Mouse (Mus musculus): ENCODE data around the gene Gm7075. TPM values are rescaled to one million over a fixed set of nuclear protein-coding genes. Genes with fewer than 3 reads are reported as not detected.
"Not testable (repeated sequence)": the region's sequence is repeated elsewhere in the genome, so short reads cannot be mapped to it uniquely, and the experiment has no call there.

Gene Gm7075
- not detected for total RNA-seq (2021)

DNA sequence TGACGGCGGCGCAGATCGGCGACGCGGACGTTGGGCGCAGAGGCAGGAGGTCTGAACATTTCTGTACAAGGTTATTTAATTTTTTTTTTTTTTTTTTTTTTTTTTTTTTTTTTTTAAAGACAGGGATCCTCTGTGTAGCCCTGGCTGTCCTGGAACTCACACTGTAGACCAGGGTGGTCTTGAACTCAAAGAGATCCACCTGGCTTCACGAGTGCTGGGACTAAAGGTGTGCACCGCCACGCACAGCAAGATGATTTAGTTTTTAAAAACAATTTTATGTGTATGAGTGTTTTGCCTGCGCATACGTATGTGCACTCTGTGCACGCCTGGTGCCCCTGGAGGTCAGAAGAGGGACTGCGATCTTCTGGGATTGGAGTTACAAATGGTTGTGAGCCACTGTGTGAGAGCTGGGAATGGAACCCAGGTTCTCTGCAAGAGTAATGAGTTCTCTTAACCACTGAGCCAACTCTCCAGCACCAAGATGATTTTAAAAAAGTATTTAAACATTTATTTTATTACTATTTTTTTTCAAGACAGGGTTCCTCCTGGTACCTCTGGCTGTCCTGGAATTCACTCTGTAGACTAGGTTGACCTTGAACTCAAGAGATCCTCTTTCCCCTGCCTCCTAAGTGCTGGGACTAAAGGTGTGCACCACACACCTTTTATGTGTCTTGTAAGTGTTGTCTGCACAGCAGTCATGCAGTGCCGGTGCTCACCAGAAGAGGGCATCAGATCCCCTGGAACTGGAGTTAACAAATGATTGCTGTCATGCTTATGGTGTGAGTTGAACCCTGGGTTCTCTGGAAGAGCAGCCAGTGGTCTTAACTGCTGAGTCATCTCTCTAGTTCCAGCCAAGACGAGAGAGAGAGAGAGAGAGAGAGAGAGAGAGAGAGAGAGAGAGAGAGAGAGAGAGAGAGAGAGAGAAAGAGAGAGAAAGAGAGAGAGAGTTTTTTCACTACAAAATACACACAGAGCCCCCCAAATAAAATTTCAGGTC, at the start of gene Gm7075:
Gene Gm7075 (minus strand): TSS at position 51 of the 997 bp plus-strand sequence.
- peak in 1 of 2 experiments; percentile 17 for DNase-seq (ENCODE audit: low spot score in 2 of 2)

GRCm38 (mm10) chr10:63460935-63461334, 39.3 kb upstream of the Gm7075 start:
- DNase-seq (ENCODE audit: low spot score in 2 of 2): no peak
- intact Hi-C loops (cut with DNase I): no loop called here

More for the DNA sequence above, at the start of gene Gm7075:
- intact Hi-C loops (cut with DNase I): loop anchor here (10.0 kb wide), 1 partner anchor 663 kb away; no protein-coding TSS in a partner anchor

- intact Hi-C loops (cut with DNase I): no loop called here
- no peak for DNase-seq (ENCODE audit: low spot score in 2 of 2)
Measured at GRCm38 (mm10) chr10:63457292-63458128, 35.9 kb upstream of the Gm7075 start.

DNA sequence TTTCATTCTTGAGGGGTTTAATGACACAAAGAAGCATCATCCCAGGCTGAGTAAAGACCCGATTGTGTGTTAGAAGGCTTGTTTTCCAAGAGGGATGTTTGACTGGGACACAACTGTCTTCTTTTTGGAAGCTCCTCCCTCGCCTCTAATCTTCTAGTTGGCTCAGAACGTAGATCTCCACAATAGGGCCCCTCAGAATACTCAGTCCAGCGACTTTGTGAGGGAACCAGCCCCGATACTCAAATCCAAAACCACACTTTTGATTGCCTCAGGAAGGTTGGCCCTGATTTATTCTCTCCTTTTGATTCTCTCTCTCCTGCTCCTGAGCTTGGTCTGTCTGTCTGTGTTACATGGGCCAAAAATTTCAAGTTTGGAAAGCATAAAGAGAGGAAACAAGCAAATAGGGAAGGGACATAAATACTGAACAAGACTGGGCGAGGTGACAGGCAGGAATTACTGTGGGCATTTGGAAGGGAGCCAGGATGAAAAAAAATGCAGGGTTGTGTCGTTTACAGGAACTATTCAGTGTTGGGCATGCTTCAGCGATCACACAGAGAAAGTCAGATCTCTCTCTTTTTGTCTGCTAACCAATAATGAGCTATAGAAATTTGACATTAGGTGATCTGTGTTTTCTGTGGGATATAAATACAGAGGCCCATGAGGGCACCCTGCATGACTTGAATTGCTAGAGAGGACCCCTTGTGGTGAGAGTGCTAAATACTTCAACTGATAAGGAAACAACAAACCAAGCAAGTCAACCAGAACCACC, 33.7 kb upstream of the Gm7075 start:
- DNase-seq (ENCODE audit: low spot score in 2 of 2): no peak
- intact Hi-C loops (cut with DNase I): no loop called here

- no peak for DNase-seq (ENCODE audit: low spot score in 2 of 2)
- intact Hi-C loops (cut with DNase I): no loop called here
Measured at GRCm38 (mm10) chr10:63453926-63454325, 32.3 kb upstream of the Gm7075 start.

DNA sequence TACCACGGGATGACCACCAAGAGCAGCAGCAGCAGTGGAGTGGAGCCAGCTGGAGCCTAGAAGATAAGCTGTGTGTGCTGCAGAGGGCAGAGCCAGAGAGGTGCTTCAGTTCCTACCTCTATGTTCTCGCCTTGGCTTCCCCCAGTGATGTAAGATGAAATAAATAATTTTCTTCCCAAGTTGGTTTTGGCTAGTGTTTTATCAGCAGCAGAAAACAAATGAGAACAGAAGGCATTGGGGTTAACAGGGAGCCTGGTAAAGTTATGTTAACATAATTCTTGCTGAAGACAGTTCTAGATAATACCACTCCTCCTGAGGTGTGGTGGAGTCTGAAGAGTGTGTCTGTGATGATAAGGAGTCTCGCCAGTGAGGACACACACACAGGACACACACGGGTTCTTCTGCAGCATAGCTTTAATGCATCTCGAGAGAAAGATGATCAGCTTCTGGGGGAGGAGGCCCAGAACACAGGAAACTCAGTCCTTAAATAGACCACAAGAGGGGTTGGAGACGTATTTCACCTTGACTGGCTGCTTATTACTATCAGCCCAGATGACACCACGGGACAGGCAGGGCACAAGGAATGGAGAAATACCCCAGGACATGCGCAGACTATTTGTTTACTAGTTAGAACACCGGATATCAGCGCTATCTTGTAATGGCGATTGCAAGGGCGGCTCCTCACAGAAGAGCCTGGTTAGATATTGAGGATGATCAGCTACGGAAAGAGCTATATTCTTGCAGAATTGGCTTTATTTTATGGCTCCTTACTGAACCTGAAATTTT, 23.2 kb upstream of the Gm7075 start:
- intact Hi-C loops (cut with DNase I); DNase-seq (ENCODE audit: low spot score in 2 of 2): not testable (repeated sequence)

GRCm38 (mm10) chr10:63439694-63440228, 18.2 kb upstream of the Gm7075 start:
- no peak for DNase-seq (ENCODE audit: low spot score in 2 of 2)

DNA sequence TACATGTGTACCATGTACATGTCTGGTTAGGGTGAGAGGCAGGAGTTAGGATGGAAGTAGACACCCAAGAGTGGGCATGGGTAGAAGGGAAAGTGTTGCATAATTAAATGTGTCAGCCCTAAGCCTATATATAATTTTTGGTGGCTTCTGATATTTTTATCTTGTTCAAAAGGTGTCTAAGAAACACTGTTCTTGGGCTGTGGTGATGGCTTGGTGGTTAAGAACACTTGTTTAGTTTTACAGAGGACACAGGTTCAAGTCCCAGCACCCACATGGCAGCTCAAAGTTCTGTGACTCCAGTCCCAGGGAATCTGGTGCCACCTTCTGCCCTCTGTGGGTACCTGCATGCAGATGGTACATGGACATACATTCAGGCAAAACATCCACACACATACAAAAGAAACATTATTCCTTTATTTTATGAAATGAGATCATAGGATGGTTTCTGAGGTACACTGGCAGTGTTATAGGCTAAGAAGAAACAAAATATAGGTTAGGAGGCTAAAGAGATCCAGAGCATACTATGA, 17.2 kb upstream of the Gm7075 start:
- intact Hi-C loops (cut with DNase I): no loop called here
- DNase-seq (ENCODE audit: low spot score in 2 of 2): no peak

More at GRCm38 (mm10) chr10:63439694-63440228, 18.2 kb upstream of the Gm7075 start:
- intact Hi-C loops (cut with DNase I): no loop called here

GRCm38 (mm10) chr10:63432887-63433286, 11.3 kb upstream of the Gm7075 start:
- intact Hi-C loops (cut with DNase I): no loop called here
- DNase-seq (ENCODE audit: low spot score in 2 of 2): no peak

- intact Hi-C loops (cut with DNase I): no loop called here
Measured at GRCm38 (mm10) chr10:63432099-63432498, 10.5 kb upstream of the Gm7075 start.

DNA sequence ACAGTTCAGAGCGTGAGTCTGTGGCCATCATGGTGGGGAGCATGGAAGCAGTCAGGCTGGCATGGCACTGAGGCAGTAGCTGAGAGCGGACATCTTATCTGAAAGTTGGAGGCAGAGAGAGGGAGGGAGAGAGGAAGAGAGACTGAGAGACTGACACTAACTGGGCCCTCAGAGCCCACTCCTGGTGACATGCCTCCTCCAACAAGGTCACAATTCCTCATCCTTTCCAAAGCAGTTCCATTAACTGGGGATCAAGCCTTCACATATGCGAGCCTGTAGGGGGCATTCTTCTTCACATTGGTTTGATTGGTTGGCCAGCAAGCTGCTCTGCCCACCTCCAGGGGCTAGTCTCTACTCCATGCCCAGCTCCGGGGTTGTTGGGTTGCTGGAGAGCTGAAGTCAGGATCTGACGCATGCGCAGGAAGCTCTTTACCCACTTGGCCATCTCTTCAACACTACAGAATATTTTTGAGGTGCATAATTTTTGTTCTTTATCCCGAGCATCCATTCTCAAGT, 9.7 kb upstream of the Gm7075 start:
- intact Hi-C loops (cut with DNase I): no loop called here
- no peak for DNase-seq (ENCODE audit: low spot score in 2 of 2)

More at GRCm38 (mm10) chr10:63432099-63432498, 10.5 kb upstream of the Gm7075 start:
- DNase-seq (ENCODE audit: low spot score in 2 of 2): no peak

GRCm38 (mm10) chr10:63429785-63430305, 8.3 kb upstream of the Gm7075 start, which contains the start of gene Ctnna3:
Ctnna3 (plus strand) TSS chr10:63430098.
- intact Hi-C loops (cut with DNase I): loop anchor here (5.0 to 10.0 kb wide), 3 partner anchors 47 to 655 kb away; no protein-coding TSS in a partner anchor
- peak; percentile 86 to 95 for DNase-seq (ENCODE audit: low spot score in 2 of 2)

DNA sequence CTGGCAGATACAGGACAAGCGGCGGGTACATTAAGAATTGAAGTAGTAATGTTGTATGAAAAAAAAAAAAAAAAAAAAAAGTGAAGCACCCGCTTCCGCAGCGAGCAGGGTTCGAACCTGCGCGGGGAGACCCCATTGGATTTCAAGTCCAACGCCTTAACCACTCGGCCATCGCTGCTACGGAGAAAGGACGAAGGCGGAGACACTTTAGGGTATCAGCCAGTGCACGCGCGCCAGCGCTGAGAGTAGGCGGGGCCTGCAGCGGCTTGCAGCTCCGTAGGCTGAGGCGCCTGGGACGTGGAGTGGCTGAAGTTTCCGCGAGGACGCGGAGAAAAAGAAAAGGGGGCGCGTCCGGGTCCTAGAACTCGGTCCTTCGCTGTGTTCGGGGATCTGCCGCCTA, 7.8 kb upstream of the Gm7075 start:
- DNase-seq (ENCODE audit: low spot score in 2 of 2): peak; percentile 99
- intact Hi-C loops (cut with DNase I): loop anchor here (5.0 to 10.0 kb wide), 3 partner anchors 48 to 655 kb away; no protein-coding TSS in a partner anchor

GRCm38 (mm10) chr10:63429023-63429340, 7.4 kb upstream of the Gm7075 start:
- peak in 1 of 2 experiments; percentile 27 for DNase-seq (ENCODE audit: low spot score in 2 of 2)
- intact Hi-C loops (cut with DNase I): loop anchor here (5.0 to 10.0 kb wide), 3 partner anchors 48 to 656 kb away; no protein-coding TSS in a partner anchor

- intact Hi-C loops (cut with DNase I): loop anchor here (5.0 to 10.0 kb wide), 3 partner anchors 49 to 656 kb away; no protein-coding TSS in a partner anchor
Measured at GRCm38 (mm10) chr10:63428243-63429022, 6.8 kb upstream of the Gm7075 start.

GRCm38 (mm10) chr10:63427146-63427545, 5.6 kb upstream of the Gm7075 start:
- intact Hi-C loops (cut with DNase I): loop anchor here (5.0 to 10.0 kb wide), 3 partner anchors 50 to 658 kb away; no protein-coding TSS in a partner anchor
- DNase-seq (ENCODE audit: low spot score in 2 of 2): no peak

More at GRCm38 (mm10) chr10:63428243-63429022, 6.8 kb upstream of the Gm7075 start:
- DNase-seq (ENCODE audit: low spot score in 2 of 2): peak; percentile 45 to 53

Measured in left cerebral cortex, postnatal 25 days (tissue).